Mouse (Mus musculus) liver, embryonic 14.5 days (tissue): ENCODE results near the gene Ect2l.

Experiments
- CTCF ChIP-seq: IDR thresholded peaks from 2 replicates; pipeline ENCODE4 v1.5.1; 2016; ENCODE audit warnings: antibody characterized with exemption, low read depth, control low read depth
- EP300 ChIP-seq: IDR thresholded peaks from 2 replicates; pipeline ENCODE4 v1.6.1; 2016; ENCODE audit warnings: antibody characterized with exemption, low read depth

DNA sequence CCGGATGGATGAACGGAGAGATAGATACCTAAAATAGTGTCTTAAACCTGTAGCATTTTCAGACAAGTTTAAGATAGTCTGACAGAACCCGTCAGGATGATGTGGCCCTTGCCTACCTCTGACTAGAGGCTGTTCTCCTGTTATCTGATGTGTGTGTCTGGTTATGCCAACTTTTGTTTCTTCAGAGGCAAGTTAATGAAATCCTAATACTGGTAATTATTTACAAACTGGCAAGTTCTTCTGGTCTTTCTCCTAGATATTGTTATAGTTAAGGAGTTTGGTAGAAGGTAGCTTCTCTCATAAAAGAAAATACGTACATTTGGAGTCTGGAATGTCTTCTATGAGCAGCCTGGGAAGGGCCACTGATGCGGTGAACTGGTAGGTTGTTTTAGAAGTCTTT is 80.4 kb downstream of the Ect2l start:
- TF ChIP-seq CTCF (no peak), EP300 (no peak)
